Mouse (Mus musculus): ENCODE data around the gene Mmp19.
"Not testable (repeated sequence)": the region's sequence is repeated elsewhere in the genome, so short reads cannot be mapped to it uniquely, and the experiment has no call there.

Mmp19 gene

DNA sequence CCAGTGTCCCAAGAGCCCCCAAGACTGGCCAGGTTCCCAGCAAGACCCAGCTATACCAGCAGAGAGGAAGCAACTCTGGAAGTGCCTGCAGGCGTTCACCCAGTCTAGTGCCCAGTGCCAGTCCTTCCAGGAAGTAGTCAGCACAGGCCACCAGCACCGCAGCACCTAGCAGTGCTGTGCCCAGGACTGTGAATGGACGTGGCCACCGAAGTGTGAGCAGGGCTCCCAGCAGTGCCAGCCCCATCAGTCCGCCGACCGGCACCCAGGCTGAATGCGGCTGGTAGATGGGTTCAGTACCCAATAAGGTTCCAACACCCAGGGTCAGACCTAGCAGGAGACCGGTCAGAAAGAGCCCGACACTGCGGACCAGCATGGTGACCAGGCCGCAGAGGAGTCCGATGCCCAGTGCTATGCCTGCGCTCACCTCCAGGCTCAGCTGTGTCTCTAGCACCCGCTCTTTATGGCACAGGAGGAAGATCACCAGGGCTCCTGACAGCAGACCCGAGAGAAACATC, 11.3 kb downstream of the Mmp19 start:
- no peak for DNase-seq (ENCODE audit: low spot score)

DNA sequence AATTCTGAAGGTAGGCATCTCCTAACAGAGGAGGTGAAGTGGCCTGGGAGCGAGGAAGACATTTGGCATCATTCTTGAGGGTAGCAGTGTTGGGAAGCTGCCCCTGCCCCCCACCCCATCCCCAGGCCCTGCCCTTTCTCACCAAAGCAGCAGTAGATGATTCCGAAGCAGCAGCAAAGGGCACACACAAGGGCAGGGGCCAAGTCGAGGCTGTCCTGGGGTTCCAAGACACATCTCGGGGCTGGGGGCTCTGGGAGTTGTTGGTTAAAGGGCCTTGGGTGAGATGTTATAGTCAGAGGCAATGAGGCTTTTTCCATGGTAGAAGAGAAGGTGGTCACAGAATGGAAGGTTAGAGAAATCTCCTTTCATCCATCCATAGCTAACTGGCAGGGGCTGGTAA, 12.2 kb downstream of the Mmp19 start:
- no peak for DNase-seq (ENCODE audit: low spot score)

DNA sequence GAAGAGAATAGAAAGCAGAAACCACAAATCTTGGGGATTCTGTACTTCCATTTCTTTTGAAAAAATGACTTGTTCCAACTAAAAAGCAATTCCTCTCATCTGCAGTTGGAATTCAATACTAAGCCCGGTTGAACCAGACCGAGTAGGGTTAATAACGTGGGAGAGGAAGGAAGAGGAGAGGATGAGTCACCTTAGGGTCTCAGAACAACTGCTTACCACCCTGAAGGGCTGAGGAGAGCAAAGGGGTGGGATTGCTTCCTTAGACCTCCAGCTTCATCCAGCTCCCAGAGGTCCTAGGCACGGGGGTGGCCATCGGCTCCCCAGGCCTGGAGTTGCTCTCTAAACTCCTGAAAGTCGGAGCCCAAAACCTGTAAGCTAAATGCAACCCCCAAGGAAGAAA, 12.7 kb downstream of the Mmp19 start:
- DNase-seq (ENCODE audit: low spot score): no peak

DNA sequence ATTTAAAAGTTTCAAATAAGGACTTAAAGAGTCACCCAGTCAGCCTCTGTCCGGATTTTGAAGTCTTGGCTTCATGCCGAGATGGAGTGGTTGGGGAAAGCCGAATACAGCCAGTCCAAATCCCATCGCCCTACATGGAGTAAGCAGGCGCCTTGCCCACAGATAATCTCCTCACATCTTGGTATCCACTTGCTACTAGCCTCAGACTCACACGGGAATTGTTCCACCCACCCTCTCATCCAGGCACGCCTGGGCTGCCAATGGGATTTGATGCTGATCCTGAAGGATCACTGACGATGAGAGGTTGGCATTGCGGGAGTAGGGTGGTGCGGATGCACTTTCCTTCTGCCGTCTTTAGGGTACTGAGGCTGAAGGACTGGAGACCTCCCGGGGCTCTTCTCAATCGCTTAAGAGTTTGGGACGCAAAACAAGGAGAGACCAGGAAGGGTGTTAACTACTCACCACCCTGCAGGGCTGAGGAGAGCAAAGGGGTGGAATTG, 13.1 kb downstream of the Mmp19 start, which contains the start of gene Dnajc14:
Dnajc14 (plus strand) TSS at position 292 of the 500 bp plus-strand sequence.
- DNase-seq (ENCODE audit: low spot score): peak; percentile 65

DNA sequence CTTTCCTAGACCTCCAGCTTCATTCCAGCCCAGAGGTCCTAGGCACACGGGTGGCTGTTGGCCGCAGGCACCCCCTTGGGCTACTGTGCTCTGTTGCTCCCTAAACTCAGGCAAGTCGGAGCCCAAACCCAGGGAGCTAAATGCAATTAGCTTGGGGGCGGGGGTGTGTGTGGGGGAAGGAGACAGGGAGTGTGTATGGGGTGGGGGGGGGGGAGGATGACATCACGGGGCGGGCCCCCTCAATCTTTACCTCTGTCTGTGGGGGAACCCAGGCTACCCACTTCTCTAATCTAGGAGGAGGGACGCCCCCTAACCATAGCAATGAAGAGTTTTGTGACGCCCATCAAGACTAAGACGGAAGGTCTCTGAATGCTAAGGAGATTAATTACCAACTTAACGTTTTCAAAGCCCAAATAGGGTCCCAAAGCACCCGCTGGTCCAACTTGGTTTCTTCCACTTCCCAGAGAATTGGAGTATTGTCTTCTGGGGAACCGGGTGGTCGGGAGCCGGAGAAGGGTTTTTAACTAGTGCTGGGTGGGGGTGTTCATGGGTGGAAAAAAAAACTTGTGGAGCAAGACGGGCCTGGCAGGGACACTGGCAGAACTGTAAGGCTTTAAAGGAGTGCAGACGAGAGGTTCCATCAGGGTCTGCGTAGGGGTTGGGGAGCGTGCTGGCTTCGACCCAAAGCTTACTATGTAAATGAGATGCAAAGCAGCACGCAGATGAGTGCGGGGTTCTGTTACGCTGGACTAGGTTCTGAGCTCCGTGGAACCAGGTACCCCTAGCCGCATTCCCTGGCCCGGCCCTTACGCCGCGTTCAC, 13.8 kb downstream of the Mmp19 start, which contains the start of gene Tmem198b:
Tmem198b (minus strand) TSS at position 100 of the 821 bp plus-strand sequence.
- DNase-seq (ENCODE audit: low spot score): peak; percentile 70

DNA sequence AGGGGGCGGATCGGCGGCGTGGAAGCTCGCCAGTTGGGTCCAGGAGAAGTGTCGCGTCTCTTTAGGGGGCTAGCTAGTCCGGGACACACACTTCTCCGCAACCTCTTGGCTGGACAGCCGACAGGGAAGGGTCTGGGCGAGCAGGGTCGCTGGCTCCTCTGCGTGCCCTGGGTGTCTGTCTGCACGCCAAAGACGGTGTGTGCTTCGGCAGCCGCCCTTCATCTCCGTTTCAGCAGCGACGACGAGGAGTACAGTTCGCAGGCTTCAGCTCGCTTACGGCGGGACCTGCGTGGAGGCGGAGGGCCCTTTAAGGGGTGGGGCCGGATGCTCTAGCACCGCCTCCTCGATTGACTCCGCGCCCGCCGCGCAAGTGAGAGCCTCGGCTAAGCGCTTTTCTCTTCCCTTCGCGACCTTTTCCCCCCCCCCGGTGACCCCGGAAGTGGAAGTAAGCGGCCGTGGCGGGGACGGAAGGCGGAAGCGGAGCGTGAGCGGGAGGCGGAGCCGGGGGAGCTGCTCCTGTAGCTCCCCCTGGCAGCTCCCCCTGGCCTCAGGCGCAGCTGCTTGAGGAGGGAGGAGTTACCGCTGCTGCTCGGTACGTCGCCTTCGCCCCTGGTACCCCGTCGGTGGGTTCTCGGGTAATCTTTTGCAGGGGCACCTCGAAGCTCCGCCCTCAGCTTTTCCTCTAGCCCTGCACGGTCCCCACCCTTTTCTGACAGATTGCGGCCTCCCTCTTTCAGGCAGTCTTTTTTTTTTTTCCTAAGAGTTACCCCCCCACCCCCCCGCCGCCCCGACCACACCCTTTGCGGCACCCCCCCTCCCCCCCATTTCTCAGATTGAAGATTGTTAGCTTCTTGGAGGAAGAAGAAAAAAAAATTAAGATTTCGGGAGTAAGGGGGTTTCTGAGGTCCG, 14.6 kb downstream of the Mmp19 start:
- DNase-seq (ENCODE audit: low spot score): peak; percentile 96

DNA sequence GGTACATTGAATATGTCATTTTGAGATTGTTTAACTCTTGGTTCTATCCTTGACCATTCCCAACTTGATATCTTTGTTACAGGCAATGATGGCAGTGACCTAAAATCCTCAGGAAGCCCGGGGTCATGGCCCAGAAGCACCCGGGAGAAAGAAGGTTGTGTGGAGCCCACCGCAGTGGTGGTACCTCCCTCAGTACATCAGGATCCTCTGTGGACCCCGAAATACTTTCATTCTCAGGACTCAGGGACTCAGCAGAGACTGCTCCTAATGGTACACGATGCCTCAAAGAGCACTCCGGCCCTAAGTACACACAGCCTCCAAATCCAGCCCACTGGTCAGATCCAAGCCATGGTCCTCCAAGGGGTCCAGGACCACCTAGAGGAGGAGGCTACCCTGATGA, 15.4 kb downstream of the Mmp19 start:
- no peak for DNase-seq (ENCODE audit: low spot score)

DNA sequence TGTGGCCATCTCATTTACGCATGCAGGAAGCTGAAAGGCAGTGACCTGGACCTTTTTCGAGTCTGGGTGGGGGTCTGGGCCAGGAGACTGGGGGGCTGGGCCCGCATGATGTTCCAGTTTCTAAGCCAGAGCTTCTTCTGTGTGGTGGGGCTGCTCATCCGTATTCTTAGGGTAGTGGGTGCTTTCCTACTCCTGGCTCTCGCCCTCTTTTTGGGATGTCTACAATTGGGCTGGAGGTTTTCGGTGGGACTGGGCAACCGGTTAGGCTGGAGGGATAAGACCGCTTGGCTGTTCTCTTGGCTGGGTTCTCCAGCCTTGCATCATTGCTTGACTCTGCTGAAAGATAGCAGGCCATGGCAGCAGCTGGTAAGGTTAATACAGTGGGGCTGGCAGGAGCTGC, 16.3 kb downstream of the Mmp19 start:
- no peak for DNase-seq (ENCODE audit: low spot score)

DNA sequence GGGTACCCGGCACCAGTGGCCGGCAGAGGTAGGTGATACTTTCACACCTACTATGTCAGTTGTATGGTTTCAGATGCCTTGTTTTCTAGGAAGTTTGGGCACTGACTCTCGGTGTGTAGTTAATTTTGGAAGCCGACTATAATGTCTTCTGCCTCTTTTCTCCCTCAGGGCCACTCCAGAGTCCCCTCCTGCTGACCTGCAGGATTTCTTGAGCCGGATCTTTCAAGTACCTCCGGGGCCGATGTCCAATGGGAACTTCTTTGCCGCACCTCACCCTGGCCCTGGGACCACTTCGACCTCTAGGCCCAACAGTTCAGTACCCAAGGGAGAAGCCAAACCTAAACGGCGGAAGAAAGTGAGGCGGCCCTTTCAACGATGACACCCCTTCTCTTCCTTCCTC, 26.3 kb downstream of the Mmp19 start, which contains the start of gene Sarnp:
Sarnp (plus strand) TSS at position 301 of the 400 bp plus-strand sequence.
- DNase-seq (ENCODE audit: low spot score): no peak

DNA sequence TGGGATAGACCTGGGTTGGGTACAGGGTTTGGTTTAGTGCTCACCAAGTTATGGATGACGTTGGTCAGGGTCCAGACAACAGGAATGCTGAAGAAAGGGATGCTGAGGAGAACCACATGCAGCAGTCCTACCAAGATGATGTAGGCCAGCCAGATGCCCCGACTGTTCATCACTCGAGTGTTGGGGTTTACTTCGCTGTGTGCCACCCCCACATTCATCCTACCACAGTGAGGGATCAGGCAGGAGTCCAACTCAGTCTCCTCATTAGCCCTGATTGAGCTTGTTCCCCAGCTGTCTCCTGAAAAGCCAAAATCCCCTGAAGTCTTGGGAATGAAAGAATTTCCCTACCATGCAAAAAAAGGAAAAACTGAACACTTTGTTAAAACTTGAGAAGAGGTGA, 29.5 kb downstream of the Mmp19 start:
- DNase-seq (ENCODE audit: low spot score): no peak

DNA sequence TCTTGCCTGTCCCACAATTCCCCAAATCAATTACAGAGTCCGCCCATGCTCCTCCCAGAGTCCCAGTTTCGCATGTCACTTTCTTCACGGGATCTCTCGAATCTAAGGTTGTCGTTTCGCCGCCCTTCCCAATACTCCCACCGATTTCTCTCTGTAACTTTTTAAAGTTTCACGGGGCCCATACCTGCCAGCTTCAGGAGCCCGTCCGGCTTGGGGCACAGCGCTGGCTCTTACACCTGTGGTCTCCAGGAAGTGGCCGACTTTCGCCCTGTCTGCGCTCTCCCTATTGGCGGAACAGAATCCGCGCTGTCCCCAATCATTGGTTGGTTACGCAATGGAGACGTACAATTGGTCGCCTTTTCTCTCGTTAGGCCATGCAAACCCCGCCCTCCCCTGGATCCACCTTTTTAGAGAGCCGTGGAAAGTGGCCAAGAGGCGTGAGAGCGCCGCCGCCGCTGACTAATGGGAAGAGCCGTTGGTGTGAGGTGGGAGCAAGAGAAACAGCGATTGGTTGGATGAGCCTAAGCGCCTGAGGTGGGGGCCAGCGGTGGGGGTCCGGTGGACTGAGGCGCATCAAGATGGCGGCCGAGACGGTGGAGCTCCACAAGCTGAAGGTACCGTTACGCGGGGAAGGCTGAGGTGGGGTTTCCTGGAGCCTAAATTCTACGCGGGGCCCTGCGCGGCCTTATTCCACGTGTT, 30.8 kb downstream of the Mmp19 start, which contains the start of gene Ormdl2:
Ormdl2 (minus strand) TSS at position 288 of the 699 bp plus-strand sequence.
- DNase-seq (ENCODE audit: low spot score): peak; percentile 99

DNA sequence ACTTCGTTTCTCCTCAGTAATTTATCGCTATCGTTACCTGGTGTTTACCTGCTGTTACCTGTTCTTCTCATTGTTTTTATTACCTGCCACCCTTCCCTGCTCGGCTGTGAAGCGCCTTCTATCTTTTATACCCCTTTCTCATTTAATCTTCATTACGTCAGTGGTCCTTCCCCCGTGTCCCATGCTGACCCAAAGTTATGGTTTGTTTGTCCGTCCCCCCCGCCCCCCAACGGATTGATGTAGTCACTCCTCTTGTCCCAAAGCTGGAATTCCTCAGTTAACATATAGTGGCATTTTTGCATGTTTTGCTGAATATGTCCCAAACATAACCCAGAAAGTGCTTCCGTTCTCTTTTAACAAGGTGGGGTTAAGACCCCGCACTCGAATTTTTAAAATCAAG, 31.4 kb downstream of the Mmp19 start:
- DNase-seq (ENCODE audit: low spot score): no peak

DNA sequence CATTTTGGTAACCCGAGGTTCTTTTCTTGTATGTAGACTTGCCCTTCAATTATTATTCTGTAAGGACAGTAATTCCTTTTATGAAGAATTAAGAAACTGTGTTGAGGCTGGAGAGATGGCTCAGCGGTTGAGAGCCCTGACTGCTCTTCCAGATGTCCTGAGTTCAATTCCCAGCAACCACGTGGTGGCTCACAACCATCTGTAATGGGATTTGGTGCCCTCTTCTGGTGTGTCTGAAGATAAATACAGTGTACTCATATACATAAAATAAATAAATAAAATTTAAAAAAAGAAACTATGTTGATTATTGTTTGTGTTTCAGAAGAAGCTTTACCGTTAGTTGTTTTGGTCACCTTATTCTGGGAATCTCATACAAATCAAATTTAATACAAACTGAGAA, 32.4 kb downstream of the Mmp19 start:
- not testable (repeated sequence) for DNase-seq (ENCODE audit: low spot score)

DNA sequence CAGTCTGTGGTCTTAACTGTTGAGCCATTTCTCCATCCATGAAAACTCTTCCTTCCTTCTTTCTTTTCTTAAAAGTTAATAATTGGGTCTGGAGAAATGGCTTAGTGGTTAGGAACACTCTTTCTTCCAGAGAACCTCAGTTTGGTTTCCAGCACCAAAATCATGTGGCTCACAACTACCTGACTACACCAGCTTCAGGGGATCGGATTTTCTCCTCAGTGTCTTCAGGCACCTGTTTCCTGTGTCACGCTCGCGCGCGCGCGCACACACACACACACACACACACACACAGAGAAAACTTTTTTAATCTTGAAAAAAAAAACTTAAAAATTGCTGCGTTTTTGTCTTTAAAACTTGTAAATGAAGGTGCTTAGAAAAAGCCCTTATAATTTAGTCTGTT, 33.1 kb downstream of the Mmp19 start:
- no peak for DNase-seq (ENCODE audit: low spot score)

DNA sequence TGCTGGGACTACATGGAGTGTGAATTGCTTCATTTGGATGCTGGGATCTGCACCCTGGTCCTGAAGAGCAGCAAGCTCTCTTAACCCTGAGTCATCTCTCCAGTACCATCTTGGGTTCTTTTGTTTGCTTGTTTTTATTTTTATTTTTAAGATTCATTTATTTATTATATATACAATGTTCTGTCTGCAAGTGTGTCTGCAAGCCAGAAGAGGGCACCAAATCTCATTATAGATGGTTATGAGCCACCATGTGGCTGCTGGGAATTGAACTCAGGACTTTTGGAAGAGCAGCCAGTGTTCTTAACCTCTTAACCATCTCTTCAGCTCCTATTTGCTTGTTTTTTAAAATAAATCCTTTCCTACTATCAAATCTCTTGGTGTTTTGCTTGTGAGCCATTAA, 46.7 kb downstream of the Mmp19 start:
- DNase-seq (ENCODE audit: low spot score): no peak

DNA sequence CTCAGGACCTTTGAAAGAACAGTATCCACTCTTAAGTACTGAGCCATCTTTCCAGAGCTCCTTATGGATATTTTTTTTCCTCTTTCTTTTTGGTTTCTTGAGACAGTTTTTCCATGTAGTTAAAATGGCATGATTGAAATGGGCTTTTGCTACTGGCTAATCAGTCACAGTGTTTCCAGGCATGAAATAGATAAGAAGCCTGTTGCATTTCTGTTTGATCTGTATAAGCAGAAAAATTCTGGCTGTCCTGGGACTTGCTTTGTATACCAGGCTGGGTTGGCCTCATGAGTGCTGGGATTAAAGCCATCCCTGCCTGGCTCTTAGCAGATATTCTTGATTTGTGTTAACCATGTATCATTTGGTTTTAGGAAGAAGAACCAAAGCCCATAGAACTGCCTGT, 48.7 kb downstream of the Mmp19 start:
- no peak for DNase-seq (ENCODE audit: low spot score)

DNA sequence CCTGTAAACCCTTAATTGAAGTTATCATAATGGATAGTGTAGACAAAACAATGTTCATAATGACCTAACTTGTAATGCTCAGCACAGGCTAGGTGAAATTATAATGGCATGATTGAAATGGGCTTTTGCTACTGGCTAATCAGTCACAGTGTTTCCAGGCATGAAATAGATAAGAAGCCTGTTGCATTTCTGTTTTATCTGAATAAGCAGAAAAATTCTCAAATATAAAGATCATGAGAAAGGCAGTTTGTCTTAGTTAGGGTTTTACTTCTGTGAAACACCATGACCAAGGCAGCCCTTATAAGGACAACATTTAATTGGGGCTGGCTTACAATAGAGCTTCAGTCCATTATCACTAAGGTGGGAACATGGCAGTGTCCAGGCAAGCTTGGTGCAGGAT, 49.9 kb downstream of the Mmp19 start:
- no peak for DNase-seq (ENCODE audit: low spot score)

DNA sequence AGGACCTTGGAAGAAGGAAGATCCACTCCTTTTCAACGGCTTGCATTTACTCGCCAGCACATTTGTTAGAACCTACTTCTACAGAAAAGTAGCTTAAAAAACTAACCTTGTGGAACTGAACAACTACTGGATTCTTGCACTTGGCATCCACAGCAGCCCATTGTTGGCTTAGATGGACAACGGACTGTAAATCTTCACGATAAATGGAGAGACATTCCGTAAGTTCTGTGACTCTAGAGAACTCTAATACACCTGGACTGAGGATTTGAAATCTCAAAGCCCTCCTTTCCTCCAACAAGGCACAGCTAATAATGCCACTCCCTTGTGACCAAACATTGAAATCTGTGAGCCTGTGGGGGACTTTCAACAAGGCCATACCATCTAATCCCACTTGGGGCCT, 52.5 kb downstream of the Mmp19 start:
- no peak for DNase-seq (ENCODE audit: low spot score)

DNA sequence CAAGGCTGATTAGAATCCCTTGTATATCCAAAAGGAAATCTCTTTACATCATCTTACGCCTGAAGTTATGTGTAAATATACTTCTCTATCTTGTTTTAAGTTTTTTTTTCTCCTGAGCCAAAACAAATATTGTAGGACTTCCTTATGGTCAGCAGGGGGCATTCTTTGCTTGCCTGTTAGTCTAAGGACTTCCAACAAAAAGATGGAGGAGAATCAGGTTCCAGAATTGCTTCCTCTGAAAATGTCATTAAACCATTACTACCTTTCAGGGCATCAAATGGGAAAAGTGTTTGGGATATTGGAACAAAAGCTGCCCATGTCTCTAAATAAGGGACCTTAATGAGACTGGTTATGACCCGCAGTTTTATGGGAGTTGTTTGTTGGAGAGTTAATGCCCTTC, 54.8 kb downstream of the Mmp19 start:
- DNase-seq (ENCODE audit: low spot score): peak; percentile 71

DNA sequence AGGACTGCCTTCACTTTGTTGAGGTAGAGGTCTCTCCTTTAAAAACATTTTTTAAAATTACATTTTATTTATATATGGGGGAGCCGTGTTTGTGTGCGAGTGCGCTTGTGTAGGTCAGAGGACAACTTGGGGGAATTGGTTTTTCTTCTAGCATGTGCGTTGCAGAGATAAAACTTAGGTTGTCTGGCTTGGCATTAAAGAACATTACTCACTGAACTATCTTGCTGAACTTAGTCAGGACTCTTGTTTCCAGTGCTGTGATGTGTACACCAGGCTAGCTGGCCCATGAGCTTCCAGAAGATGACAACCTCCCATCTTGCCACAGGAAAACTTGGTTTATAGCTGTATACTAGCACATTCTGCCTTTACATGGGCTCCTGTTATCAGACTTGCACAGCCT, 56.0 kb downstream of the Mmp19 start:
- DNase-seq (ENCODE audit: low spot score): no peak

DNA sequence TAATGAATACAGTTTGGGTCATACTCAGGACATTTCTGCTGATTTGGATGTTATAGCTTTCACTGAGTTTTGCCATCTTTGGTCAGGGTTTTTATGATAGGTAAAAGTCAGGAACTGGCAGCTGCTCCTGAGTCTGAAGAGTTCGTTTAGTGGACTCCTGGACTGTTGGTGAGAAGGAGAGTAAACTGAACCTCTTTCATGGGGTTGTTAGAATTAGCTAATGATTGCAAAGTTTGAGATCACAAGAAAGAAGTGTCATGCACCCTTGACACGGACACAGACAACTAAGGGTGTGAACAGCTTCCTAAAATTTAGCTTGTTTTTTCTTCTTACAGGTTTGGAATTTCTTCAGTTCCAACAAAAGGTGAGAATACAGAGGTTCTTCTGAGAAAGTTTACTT, 57.7 kb downstream of the Mmp19 start:
- no peak for DNase-seq (ENCODE audit: low spot score)

DNA sequence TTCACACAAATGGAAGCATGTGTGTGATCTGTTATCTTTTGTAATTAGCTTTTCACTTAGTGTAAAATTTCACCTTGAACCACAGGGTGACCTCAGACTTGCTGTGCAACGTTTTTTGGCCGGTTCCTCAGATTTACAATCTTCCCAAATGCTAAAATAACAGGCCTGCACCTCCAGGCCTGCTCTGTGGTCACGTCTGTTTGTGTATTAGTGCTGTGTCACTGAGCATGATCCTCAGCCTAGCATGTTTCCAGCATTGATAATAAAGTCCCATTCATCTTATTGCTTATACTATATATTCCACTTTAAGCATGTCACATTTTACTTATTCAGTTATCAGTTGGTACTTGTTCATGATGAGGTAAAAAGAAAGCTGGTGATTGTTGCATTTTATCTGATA, 59.6 kb downstream of the Mmp19 start:
- DNase-seq (ENCODE audit: low spot score): no peak

Measured in embryo, embryonic 10 days (tissue).